Mouse (Mus musculus) adrenal gland, postnatal 4 days (tissue): ENCODE data around the gene Mpdz. TPM values are rescaled to one million over a fixed set of nuclear protein-coding genes. Genes with fewer than 3 reads are reported as not detected.

Experiments used
- DNase-seq, 2 experiments: peaks; one replicate each; pipeline ENCODE4 v3.0.0; 2021 to 2022; ENCODE audit warnings: low spot score in 2 of 2, mixed read lengths in 2 of 2
- total RNA-seq, 2 experiments: library from RNA; stranded (reverse); gene quantifications; 2 replicates each; pipeline ENCODE4 v1.2.3; 2021

The Mpdz gene
- total RNA-seq, 2 experiments from 2014 or later: 103 to 113 TPM

GRCm38 (mm10) chr4:81396883-81397282 is 45.7 kb downstream of the Mpdz start:
- DNase-seq: no peak

DNA sequence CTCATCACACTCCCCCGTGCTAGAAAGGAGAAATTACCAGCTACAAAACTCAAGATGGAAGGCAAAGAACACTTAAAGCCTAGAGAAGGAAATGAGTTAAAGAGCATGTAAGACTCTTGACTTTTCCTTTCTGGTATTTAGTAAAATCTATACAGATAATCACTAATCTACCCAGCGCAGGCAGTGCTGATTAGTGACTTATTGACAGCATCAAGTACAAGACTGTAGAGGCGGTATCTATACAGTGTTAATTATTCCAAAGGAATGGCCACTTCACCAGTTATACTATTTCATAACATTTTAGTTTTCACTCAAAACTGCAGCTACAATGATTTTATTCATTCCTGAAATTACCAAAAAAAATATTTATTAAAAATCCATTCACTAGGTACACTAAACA is 49.7 kb downstream of the Mpdz start:
- no peak for DNase-seq

- no peak for DNase-seq
Measured at GRCm38 (mm10) chr4:81389263-81389662, 53.4 kb downstream of the Mpdz start.

DNA sequence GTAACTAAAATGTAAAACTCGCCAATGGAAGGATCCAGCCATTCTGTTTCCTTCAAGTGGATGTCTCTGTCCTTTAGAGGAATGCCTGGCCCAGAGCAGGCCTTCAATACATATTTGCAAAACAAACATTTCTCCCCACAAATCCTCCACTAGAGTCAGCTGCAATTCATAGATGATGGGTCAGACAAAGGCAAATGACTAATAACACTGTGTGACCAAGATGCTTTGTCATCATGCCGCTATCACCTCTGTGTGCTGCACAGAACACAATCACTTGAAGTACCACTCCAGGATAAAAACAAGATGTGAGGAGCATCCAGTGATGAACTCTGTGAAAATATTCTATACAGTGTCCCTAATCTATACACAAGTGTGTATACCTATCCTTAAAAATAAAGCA is 55.0 kb downstream of the Mpdz start:
- DNase-seq: no peak

GRCm38 (mm10) chr4:81372355-81372754 is 70.3 kb downstream of the Mpdz start:
- no peak for DNase-seq

DNA sequence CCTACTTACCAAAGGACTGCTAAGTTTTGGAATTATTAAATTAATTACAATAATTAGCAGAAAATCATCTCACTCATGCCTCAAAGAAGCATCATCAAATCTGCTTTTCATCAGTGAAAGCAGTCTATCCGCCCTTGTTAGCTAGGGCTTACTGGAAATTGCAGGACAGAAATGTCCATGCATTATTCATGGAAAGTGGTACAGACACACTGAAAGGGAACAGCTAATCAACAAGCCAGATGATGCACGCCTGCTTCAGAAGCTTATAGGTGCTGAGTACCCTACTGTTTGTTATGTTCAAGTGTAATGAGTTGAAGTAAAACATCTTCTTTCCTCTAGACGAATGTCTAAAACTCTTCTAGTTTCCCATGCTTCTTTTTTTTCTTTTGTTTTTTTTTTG is 91.2 kb downstream of the Mpdz start:
- DNase-seq: no peak

DNA sequence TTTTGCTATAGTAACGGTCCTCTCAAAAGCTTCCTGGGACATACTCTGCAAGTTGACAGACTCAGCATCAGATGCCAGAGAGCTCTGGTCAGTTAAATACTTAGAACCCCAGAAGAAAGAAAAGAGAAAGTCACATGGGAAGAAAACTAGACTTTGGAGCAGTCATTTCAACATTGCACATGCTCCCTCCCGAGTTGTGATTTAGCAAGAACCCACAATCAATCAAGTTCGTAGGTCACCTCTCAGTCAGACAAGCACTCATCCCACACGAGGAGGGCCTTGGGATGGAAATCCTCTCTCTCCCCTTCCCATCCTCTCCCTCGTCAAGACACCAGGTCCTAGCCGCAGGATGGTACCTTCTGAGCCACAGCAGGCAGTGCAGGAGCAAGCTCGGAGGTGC is 94.0 kb downstream of the Mpdz start:
- no peak for DNase-seq

DNA sequence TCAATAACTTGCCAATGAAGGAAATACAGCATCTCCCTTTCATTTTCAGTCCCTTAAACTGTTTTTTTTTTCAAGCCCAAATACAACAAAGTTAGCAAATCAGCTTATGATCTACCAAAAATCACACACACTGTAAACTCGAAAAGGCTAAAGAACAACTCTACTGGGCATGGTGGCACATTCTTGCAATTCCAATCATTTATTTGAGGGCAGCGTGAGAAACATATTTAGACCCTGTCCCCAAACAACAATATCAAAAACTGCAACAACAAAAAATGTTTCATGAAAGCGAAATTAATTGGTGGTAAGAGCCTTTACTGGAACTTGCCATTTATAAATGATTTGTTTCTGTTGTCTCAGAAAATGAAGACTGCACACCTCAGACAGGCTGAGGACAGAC is 97.5 kb downstream of the Mpdz start:
- DNase-seq: no peak

GRCm38 (mm10) chr4:81333628-81333991 is 109.0 kb downstream of the Mpdz start:
- no peak for DNase-seq

DNA sequence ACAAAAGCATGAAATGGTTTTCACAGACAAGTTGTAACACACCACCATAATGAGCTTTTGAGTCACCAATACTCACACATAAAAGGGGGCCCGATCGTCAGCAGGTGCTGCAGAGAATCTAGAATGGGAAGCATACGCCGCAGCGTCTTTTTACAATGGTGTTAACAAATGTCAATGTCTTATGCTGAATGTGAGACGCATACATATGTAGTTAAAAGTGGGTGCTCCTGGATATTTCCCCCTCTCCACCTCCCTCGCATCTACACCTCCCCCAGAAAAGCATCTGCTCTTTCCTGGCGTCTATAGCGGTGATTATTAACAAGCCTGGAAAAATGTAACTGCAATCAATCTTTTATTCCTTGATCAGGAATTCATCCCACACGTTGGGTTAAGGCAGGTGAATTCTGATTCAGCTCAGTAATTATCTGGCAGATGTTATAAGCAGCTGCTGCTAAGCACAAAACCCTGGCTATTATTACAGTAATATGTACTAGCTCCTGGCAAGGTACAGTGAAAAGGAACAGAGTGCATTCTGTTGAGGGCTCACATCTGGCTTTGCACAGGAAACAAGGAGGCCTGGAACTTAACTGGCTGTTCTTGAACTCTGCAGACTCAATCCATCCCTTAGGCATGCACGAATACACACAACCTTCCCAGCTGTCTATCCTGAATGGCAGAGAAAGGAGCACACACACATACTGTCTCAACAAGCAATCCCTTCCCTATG is 109.6 kb downstream of the Mpdz start:
- DNase-seq: no peak

DNA sequence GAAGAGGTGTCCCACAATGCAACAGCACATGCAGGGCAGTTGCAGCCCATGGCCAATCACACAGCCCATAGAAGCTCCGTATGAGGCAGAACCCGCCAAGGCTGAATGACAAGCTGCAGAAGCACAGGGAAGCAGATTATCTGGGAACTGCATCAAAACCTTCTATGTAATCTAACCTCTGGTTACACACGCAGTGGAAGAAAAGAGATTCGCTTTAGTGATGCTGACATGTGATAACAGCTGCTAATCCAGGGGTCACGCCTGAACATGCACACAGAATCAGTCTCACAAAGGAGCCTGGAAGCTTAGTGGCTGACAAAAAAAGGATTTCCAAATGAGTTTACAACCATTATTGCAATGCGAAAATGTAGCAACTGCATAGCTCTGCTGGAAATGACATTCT is 110.2 kb downstream of the Mpdz start:
- no peak for DNase-seq

DNA sequence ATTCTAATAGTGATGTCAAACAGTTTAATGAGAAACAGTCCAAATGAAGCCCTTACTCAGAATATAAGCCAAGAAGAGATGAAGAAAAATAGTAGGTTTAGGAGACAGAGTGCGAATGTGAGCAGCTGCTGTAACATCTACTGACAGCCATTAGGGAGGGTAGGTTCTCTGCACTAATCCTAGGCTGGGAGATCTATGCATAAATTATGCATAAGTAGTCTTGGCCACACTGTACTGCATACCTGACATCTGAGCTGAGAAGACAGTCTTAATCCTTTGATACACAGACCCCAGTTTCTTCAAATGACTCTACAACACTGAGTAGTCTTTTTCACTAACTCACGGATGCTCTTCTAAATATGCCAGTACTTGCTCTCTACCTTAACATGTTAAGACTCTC is 114.9 kb downstream of the Mpdz start:
- no peak for DNase-seq

GRCm38 (mm10) chr4:81323853-81324252 is 118.8 kb downstream of the Mpdz start:
- no peak for DNase-seq

- no peak for DNase-seq
Measured at GRCm38 (mm10) chr4:81322232-81322631, 120.4 kb downstream of the Mpdz start.

DNA sequence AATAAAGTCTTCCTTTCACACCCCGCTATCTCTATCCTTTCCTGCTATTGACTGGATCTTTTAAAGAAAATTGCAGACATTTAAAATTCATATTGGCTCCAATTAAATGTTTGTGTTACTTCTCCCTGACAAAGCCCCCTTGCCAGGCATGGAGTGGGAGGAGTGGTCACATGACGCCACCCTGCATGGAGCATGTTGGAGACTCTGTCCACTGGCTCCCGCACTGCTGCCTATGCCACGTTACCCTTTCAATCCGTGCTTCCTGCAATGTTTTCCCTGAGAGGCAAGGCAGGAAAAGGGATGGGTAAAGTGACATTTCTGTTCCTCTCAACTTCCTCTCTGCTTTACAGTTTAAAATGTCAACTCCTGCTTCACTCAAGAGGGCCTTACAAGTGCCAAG is 128.0 kb downstream of the Mpdz start:
- no peak for DNase-seq

DNA sequence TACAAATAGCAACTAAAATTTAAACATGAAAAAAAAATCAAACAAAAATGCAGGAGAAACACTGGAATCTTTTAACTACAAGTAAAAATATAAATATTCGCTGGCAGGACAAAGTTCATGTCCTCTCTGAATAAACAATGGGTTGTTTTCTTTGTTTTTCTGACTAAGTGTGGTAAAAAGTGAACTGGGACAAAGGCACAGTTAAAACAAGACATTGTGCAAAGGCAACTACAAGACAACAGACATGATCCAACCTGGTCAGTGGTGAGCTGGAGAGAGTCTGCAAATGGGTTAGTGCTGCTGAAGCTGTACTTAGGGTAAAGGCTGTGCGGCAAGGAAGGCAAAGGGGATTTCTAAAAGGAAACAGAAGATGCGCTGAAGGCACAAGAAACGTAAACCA is 129.4 kb downstream of the Mpdz start:
- DNase-seq: no peak

DNA sequence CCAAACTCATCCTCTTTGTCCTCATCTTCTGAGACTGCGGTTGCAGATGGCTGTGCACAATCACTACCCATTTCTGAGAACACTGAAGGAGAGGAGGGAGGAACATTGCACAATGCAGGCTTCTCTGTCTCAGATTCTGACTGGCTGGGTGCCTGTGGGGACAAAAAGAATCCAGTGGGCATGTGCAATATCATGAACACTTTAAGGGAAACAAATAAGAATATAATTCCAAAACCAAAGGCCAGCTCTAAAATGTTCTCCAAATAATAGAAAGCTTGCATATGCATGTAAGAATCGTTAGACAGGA is 132.5 kb downstream of the Mpdz start:
- no peak for DNase-seq

DNA sequence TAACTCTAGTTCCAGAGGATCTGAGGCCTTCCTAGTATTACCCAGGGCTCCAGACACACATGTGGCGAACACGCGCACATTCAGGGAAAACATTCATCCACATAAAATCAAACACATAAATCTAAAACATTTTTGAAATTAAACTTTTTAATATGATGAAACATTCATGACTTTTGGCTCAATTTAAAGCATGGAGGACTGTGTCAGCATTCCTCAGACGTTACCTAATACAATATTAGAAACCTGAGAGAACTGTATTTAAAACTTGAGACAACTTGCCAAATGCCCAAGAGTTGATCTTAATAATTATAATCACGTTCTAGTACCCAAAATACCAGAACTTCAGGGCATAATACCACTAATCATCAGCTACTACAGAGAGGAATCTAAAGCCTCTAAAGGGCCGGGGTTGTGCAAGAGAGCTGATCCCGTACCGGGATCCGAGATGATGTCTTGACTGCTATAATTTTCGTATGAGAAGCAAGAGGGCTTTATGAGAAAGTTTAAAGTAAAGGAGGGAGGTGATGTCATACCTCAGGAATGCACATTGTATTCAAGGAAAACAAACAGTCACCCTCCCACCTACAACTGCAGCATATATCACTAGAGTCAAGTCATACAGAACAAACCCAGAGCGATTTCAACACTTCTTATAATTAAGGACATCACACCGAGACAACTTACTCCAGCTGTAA is 133.0 kb downstream of the Mpdz start:
- DNase-seq: no peak

GRCm38 (mm10) chr4:81307596-81308265 is 134.9 kb downstream of the Mpdz start:
- no peak for DNase-seq

GRCm38 (mm10) chr4:81302056-81302455 is 140.6 kb downstream of the Mpdz start:
- DNase-seq: no peak

DNA sequence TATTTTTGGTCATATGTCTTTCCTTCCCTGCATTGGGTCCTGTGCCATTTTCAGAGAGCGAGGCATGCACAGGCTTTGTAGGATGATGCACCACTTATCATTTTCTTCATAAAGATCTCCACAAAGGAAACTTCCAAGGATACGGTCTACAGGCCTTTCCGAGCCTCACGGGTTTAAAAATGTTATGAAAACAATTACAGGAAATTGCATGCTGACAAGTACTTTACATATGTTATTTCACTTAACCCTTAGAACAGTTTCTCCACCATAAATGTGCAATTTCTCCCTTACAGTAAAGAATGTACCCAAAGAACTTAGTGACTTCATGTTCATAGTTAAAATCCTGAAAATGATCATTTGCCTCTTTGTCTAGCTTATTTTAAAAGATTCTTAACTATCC is 144.2 kb downstream of the Mpdz start:
- DNase-seq: no peak

DNA sequence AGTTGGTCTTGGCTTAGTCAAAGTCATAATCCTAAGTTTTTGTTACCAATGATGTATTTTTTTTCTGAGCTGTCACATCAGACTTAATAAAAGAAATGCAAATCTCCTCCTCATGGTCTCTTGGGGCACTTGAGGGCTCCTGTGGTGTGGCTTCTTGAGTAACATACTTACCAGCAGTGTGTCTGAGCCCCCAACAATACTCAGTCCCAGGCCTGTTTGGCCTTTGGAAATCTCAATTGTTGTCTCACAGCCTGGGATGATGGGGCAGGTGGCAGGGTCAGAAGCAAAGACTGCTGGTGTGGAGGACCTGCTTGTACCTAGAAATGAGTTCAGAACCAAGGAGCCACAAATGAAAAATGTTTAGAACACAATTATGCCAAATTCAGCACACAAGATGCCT is 149.3 kb downstream of the Mpdz start:
- DNase-seq: no peak

- DNase-seq: no peak
Measured at GRCm38 (mm10) chr4:81285564-81285963, 157.1 kb downstream of the Mpdz start.
